Mouse (Mus musculus): ENCODE measurements around the gene Akr1c19. TPM values are rescaled to one million over a fixed set of nuclear protein-coding genes. Genes with fewer than 3 reads are reported as not detected.

Gene Akr1c19
- polyA plus RNA-seq, 1 experiment, result 2.6 TPM

GRCm38 (mm10) chr13:4279284-4279683 lies 50.8 kb downstream of the Akr1c19 start, which contains the start of gene Akr1c12:
Gene Akr1c12 (minus strand): TSS chr13:4279433.
- no peak for DNase-seq (ENCODE audit: low read depth)
- no peak for TF ChIP-seq POLR2A (IDR thresholded peaks at IDR 0.05; ENCODE audit: borderline replicate concordance, extremely low read depth, insufficient read depth, insufficient read length, poor library complexity, severe bottlenecking)
- no peak for TF ChIP-seq CTCF (IDR thresholded peaks at IDR 0.05; ENCODE audit: borderline replicate concordance, extremely low read depth, insufficient read depth, insufficient read length)

DNA sequence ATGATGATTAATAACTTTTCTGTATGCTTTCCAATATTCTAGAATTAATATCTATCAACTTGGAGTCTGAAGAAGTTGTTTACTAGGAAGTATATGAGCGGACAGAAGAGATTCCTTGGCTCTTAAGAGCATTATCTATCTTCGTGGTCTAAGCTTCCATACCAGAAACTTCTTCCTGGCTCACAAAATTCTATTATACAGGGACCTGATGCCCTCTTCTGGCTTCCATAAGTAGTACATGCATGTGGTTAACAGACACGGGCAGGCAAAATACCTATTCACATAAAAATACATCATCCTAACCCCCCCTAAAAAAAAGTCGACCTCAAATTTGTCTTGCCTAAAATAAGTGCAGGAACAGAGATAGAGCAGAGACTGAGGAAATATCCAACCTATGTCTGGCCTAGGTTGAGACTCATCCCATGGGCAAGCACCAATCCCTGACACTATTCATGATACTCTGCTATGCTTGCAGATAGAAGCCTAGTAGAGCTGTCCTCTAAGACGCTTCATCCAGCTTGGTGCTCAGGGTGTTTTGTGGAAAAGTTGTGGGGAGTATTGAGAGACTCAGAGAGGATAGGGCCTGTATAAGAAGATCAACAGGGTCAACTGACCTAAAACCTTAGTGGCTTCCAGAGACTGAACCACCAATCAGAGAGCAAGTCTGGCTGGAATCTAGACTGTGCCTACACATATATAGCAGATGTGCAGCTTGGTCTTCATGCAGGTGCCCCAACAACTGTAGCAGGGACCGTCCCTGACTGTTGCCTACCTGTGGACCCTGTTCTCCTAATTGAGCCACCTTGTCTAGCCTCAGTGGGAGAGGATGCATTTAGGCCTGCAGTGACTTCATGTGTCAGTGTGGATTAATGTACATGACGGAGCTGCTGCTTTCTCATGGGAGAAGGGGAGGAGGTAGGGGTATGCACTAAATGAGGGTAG lies 53.2 kb downstream of the Akr1c19 start:
- TF ChIP-seq CTCF (IDR thresholded peaks at IDR 0.05; ENCODE audit: borderline replicate concordance, extremely low read depth, insufficient read depth, insufficient read length), result peak; percentile 54; the same call in 1 of the 2 replicates
- no peak for TF ChIP-seq POLR2A (IDR thresholded peaks at IDR 0.05; ENCODE audit: borderline replicate concordance, extremely low read depth, insufficient read depth, insufficient read length, poor library complexity, severe bottlenecking)
- DNase-seq (ENCODE audit: low read depth), result peak; percentile 67

- DNase-seq (ENCODE audit: low read depth), result no peak
- TF ChIP-seq POLR2A (IDR thresholded peaks at IDR 0.05; ENCODE audit: borderline replicate concordance, extremely low read depth, insufficient read depth, insufficient read length, poor library complexity, severe bottlenecking) (no peak), CTCF (IDR thresholded peaks at IDR 0.05; ENCODE audit: borderline replicate concordance, extremely low read depth, insufficient read depth, insufficient read length) (no peak)
These were observed 68.5 kb downstream of the Akr1c19 start for GRCm38 (mm10) chr13:4296991-4297390.

Other genes with a start within 250 kb of the Akr1c19 start
- 0.26 and 0.38 TPM in 2 replicates for gene Akr1c14, start 179.7 kb upstream of the Akr1c19 start, polyA plus RNA-seq (2012; rRNA removed)
- gene Akr1c18, start 78.0 kb upstream of the Akr1c19 start, polyA plus RNA-seq (2012; rRNA removed), result 0.11 TPM in 1 of 2 replicates, not detected in the other
- 0.64 and 1.6 TPM in 2 replicates for gene Akr1c13, start 37.5 kb upstream of the Akr1c19 start, polyA plus RNA-seq (2012; rRNA removed)
- gene Akr1c12, start 50.7 kb downstream of the Akr1c19 start, polyA plus RNA-seq (2012; rRNA removed), result 0.09 and 0.10 TPM in 2 replicates
- not detected in 2 replicates for gene Akr1c6, start 205.6 kb downstream of the Akr1c19 start, polyA plus RNA-seq (2012; rRNA removed)